9 mouse cellular contexts compared by ENCODE assay signal in the genomic region with DNA sequence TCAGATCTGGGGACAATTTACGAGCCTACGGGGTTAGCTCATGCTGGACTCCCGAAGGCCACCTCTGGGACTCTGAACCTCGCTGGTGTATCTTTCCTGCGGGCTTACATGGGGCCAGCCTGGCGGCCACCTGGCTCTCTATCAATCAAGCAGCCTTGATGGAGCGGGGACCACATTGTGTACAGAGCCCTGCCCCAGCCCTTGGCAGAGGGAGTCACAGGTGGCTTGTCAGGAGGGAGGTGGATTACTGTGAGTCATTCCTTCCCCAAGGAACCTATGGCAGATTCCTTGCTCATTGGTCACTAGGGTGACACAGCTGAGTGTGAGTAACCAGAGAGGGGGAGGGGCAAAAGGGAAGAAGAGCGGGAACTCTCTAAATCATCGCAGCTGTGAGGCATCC.
A peak's percentile ranks its signal among the peaks of the same experiment; 100 is the strongest.
DNase-seq lines count a peak whose midpoint lies in the region; ATAC-seq lines count a peak whose summit lies in the region.
"Had no signal": no experiment of that assay in that cellular context is flagged by ENCODE, and none has a peak within 500 bp of the region (broad histone marks: within the 10 kb centered on the region; RNA-seq: fewer than 3 reads in every experiment).

No protein-coding gene starts in this region.

- H3K9ac ChIP-seq in midbrain, embryonic 11.5 days (ENCODE audit: low read length): no peak overlapping the region
- H3K9ac ChIP-seq in midbrain, embryonic 15.5 days: no peak overlapping the region
- H3K9ac ChIP-seq in neural tube, embryonic 15.5 days (replicated peaks): no peak overlapping the region
- H3K9ac ChIP-seq: heart, embryonic 13.5 days had no signal

- no peaks in the 10 kb centered on the region for H3K9me3 ChIP-seq in midbrain, embryonic 11.5 days (ENCODE audit: control insufficient read depth, low read length)
- no peaks in the 10 kb centered on the region for H3K9me3 ChIP-seq in midbrain, embryonic 15.5 days
- H3K9me3 ChIP-seq in embryonic facial prominence, embryonic 10.5 days: no peaks in the 10 kb centered on the region
- no peaks in the 10 kb centered on the region for H3K9me3 ChIP-seq in neural tube, embryonic 15.5 days (replicated peaks)
- H3K9me3 ChIP-seq: heart, embryonic 13.5 days had no signal

- no peak overlapping the region for H3K4me3 ChIP-seq in midbrain, embryonic 11.5 days (ENCODE audit: low read depth, low read length)
- H3K4me3 ChIP-seq in midbrain, embryonic 15.5 days: no peak overlapping the region
- H3K4me3 ChIP-seq in embryonic facial prominence, embryonic 10.5 days: no peak overlapping the region
- no peak overlapping the region for H3K4me3 ChIP-seq in neural tube, embryonic 15.5 days (replicated peaks)
- H3K4me3 ChIP-seq: heart, embryonic 13.5 days had no signal

- peak; percentile 7 to 8 for DNase-seq in heart, adult 9 months (ENCODE audit: low spot score in 2 of 2)
- no peak for DNase-seq in heart, postnatal 25 days (ENCODE audit: low spot score)
- no peak for DNase-seq in midbrain, embryonic 11.5 days (ENCODE audit: low spot score, missing footprints)
- DNase-seq in embryonic facial prominence, embryonic 10.5 days (ENCODE audit: low spot score): peak; percentile 11
- DNase-seq in yolk sac, embryonic 10.5 days (ENCODE audit: low spot score): no peak
- DNase-seq in left cerebral cortex, adult 9 months (ENCODE audit: low spot score in 2 of 2): no peak

- no peaks in the 10 kb centered on the region for H3K36me3 ChIP-seq in midbrain, embryonic 11.5 days (ENCODE audit: control insufficient read depth, insufficient read depth, low read length)
- no peaks in the 10 kb centered on the region for H3K36me3 ChIP-seq in midbrain, embryonic 15.5 days (replicated peaks)
- H3K36me3 ChIP-seq in embryonic facial prominence, embryonic 10.5 days (replicated peaks): no peaks in the 10 kb centered on the region
- no peaks in the 10 kb centered on the region for H3K36me3 ChIP-seq in neural tube, embryonic 15.5 days
- H3K36me3 ChIP-seq: heart, embryonic 13.5 days had no signal

- H3K4me1 ChIP-seq in midbrain, embryonic 11.5 days (ENCODE audit: control insufficient read depth, insufficient read depth, low read length): no peaks in the 10 kb centered on the region
- no peaks in the 10 kb centered on the region for H3K4me1 ChIP-seq in midbrain, embryonic 15.5 days
- peaks cover 3% of the 10 kb centered on the region; the same call in 1 of the 2 replicates for H3K4me1 ChIP-seq in embryonic facial prominence, embryonic 10.5 days
- H3K4me1 ChIP-seq in neural tube, embryonic 15.5 days: no peaks in the 10 kb centered on the region; the same call in 1 of the 2 replicates

- 88% methylated on average over 9 of the region's 9 CpGs for WGBS in midbrain, embryonic 11.5 days
- 82% methylated on average over 9 of the region's 9 CpGs for WGBS in midbrain, embryonic 15.5 days
- 79% methylated on average over 9 of the region's 9 CpGs for WGBS in embryonic facial prominence, embryonic 10.5 days
- WGBS in neural tube, embryonic 15.5 days: 64% methylated on average over 9 of the region's 9 CpGs

- intact Hi-C loops in heart, postnatal 25 days (cut with DNase I): no loop called here

- H3K27me3 ChIP-seq in midbrain, embryonic 11.5 days (ENCODE audit: control insufficient read depth, insufficient read depth, low read length): no peaks in the 10 kb centered on the region
- H3K27me3 ChIP-seq in midbrain, embryonic 15.5 days (replicated peaks): no peaks in the 10 kb centered on the region; the same call in 1 of the 2 replicates
- no peaks in the 10 kb centered on the region for H3K27me3 ChIP-seq in embryonic facial prominence, embryonic 10.5 days (replicated peaks; ENCODE audit: low read depth, poor library complexity, severe bottlenecking)
- H3K27me3 ChIP-seq in neural tube, embryonic 15.5 days (replicated peaks): no peaks in the 10 kb centered on the region; the same call in 1 of the 2 replicates
- H3K27me3 ChIP-seq: heart, embryonic 13.5 days had no signal

- 0 out of 2 replicates have a peak, but pooled peaks have one; percentile 24 for ATAC-seq in midbrain, embryonic 11.5 days (ENCODE audit: low FRiP score)
- no peak for ATAC-seq in midbrain, embryonic 15.5 days (replicated peaks)
- ATAC-seq in neural tube, embryonic 15.5 days (ENCODE audit: low FRiP score): 0 out of 2 replicates have a peak, but pooled peaks have one; percentile 41

- no peak overlapping the region for H3K27ac ChIP-seq in midbrain, embryonic 11.5 days (ENCODE audit: low read depth, low read length)
- H3K27ac ChIP-seq in midbrain, embryonic 15.5 days: no peak overlapping the region
- H3K27ac ChIP-seq in embryonic facial prominence, embryonic 10.5 days (replicated peaks): no peak overlapping the region
- no peak overlapping the region for H3K27ac ChIP-seq in neural tube, embryonic 15.5 days (replicated peaks)
- H3K27ac ChIP-seq: heart, embryonic 13.5 days had no signal

- no peak overlapping the region for H3K4me2 ChIP-seq in midbrain, embryonic 11.5 days
- H3K4me2 ChIP-seq in midbrain, embryonic 15.5 days: no peak overlapping the region
- no peak overlapping the region for H3K4me2 ChIP-seq in neural tube, embryonic 15.5 days
- H3K4me2 ChIP-seq: heart, embryonic 13.5 days had no signal

Comparison
In these comparisons a context has a peak if more than half of its experiments do, and no peak if none do; other contexts are left out.
1. DNase-seq: peak in heart, adult 9 months (2 of 2) and embryonic facial prominence, embryonic 10.5 days (single experiment); none in heart, postnatal 25 days (single experiment), midbrain, embryonic 11.5 days (single experiment), yolk sac, embryonic 10.5 days (single experiment) and left cerebral cortex, adult 9 months (0 of 2).